Mouse (Mus musculus): ENCODE measurements around the gene Casp3. TPM values are rescaled to one million over a fixed set of nuclear protein-coding genes. Genes with fewer than 3 reads are reported as not detected.

Gene Casp3
- polyA plus RNA-seq, 1 experiment from 2014 or later = 69.4 TPM

DNA sequence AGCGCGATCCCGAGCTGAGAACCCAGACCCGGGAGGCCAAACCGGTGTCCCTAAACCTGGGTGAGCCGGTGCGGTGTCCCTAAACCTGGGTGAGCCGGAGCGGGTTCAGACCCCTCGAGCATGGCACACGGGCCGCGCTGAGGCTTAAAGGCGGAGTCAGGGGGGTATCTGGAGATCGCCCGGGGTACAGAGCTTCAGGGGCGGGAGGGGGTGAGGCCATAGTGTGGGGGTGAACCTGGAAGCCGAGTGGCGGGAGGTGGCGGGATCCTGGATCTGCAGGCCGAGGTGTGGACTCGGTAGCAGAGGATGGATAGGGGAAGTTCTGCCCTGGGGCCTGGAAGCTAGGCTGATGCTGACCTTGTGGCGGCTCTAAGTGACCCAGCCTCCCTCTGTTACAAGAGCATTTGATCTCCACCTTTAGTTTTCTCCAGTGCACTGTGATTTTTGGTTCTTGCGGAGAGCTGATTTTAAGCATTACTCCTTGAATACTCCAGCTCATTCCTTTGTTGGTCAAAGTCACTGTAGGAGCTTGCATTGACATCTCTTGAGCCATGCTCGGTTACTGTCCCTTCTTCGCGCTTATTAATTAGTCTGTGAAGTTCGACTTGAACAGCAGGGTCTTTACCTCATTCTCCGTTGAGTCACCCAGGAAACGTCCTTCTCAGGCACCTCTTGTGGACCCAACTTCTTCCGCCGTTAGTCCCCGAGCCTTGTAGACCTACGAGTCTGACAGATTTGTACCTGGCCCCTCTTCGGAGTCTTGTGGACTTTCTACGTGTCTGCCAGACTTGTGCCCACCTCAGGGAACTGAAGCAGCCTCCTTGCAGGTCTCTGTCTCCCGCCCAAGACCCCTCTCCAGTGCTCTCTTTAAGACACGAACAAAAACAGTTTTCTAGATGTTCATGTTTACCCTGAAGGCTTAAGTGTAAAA is 864 bp downstream of the Casp3 start:
- peak; percentile 71 for ATAC-seq (ENCODE audit: low FRiP score, low TSS enrichment)
- H3K4me3 ChIP-seq (ENCODE audit: low read length) = peak overlapping the region; percentile 80
- H3K27ac ChIP-seq (ENCODE audit: low read depth, low read length) = peak overlapping the region; percentile 85
- no peaks in the 10 kb centered on the region for H3K36me3 ChIP-seq (ENCODE audit: control insufficient read depth, insufficient read depth, low read length)
- H3K27me3 ChIP-seq (ENCODE audit: control insufficient read depth, insufficient read depth, low read length) = no peaks in the 10 kb centered on the region
- H3K9ac ChIP-seq (ENCODE audit: low read depth, low read length) = peak overlapping the region; percentile 82
- H3K9me3 ChIP-seq (ENCODE audit: control insufficient read depth, low read length) = no peaks in the 10 kb centered on the region
- H3K4me2 ChIP-seq (replicated peaks; ENCODE audit: low read depth, low read length) = peak overlapping the region; percentile 77
- H3K4me1 ChIP-seq (ENCODE audit: control insufficient read depth, insufficient read depth, low read length) = peaks cover 5% of the 10 kb centered on the region
- under 1% methylated on average over 38 of the region's 38 CpGs for WGBS

DNA sequence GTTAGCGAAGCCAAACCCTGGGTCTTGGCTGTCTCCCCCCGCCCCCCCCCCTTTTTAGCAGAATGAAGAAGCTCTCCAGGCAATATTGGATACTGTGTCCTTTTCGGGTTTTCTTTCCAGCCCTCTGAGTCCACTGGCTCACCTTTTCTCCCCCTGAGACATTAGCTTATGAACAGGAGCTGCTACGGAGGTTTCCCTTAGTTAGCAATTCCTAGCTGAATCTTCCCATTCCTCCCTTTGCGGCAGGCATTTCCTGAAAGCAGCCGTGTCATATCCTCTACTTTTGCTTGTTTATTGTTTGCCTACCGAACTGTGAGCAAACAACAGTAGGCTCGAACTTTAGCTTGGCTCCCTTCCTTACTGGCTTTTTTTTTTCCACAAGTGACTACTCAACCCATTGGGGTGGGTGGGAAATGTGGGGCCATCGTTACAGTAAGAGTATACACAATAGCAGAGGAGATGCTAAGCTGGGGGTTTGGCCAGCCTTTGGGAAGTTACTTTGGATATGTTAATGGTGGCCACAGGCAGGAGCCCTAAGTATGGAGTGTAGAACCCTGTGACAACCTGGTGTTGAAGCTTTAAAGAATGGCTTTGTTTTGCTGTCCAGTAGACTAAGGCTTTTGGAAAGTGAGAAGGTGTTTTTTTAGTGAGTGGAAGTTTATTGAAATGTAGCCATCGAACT is 1.7 kb downstream of the Casp3 start:
- 2% methylated on average over 10 of the region's 10 CpGs for WGBS
- Histone ChIP-seq H3K36me3 (ENCODE audit: control insufficient read depth, insufficient read depth, low read length) (no peaks in the 10 kb centered on the region), H3K4me2 (replicated peaks; ENCODE audit: low read depth, low read length) (peak overlapping the region; percentile 77), H3K27ac (ENCODE audit: low read depth, low read length) (no peak overlapping the region), H3K9me3 (ENCODE audit: control insufficient read depth, low read length) (no peaks in the 10 kb centered on the region), H3K27me3 (ENCODE audit: control insufficient read depth, insufficient read depth, low read length) (no peaks in the 10 kb centered on the region), H3K4me1 (ENCODE audit: control insufficient read depth, insufficient read depth, low read length) (peaks cover 5% of the 10 kb centered on the region), H3K9ac (ENCODE audit: low read depth, low read length) (peak overlapping the region; percentile 82), H3K4me3 (ENCODE audit: low read length) (peak overlapping the region; percentile 80)
- ATAC-seq (ENCODE audit: low FRiP score, low TSS enrichment) = no peak

DNA sequence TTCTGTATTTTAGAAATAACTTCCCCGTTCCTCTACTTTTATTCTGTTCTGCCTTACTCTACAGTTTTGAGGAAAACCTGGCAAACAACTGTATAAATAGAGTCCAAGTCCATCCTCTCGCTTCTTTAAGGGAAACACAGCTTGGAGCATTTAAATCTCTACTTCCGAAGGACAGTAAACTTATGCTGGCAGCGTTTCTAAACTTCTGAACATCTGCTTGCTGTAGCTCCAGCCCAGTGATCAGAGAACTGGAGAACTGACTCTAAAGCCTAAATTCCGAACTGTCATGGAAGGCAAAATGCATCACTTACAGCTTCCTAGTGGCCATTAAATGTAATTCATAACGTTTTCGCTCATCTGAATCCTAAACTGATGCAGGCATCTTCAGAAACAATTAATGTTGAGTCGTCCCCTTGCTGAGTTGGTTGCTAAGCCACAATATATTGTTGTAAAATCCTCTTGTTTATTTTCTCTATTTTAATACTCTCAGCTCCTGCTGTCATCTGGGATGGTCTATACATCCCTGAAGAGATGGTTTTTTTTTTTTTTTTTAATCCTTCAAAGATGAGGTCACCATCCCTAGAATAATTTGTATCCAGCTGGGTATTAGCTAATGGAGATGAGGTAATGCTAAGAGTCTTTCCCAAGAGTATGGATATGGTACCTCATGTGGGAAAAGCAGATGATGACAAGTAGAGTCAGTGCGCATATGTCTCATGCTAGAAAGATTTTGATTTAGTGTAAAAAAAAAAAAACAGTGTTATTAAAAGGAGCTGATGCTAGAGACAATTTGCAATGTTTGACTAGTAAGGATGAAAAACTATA is 5.6 kb downstream of the Casp3 start:
- H3K27ac ChIP-seq (ENCODE audit: low read depth, low read length) = no peak overlapping the region
- ATAC-seq (ENCODE audit: low FRiP score, low TSS enrichment) = no peak

GRCm38 (mm10) chr8:46625166-46625565 is 8.1 kb downstream of the Casp3 start:
- Histone ChIP-seq H3K36me3 (ENCODE audit: control insufficient read depth, insufficient read depth, low read length) (peaks cover under 1% of the 10 kb centered on the region; the same call in 1 of the 2 replicates), H3K27ac (ENCODE audit: low read depth, low read length) (no peak overlapping the region), H3K27me3 (ENCODE audit: control insufficient read depth, insufficient read depth, low read length) (no peaks in the 10 kb centered on the region), H3K4me1 (ENCODE audit: control insufficient read depth, insufficient read depth, low read length) (no peaks in the 10 kb centered on the region), H3K9me3 (ENCODE audit: control insufficient read depth, low read length) (no peaks in the 10 kb centered on the region), H3K9ac (ENCODE audit: low read depth, low read length) (no peak overlapping the region), H3K4me2 (replicated peaks; ENCODE audit: low read depth, low read length) (no peak overlapping the region), H3K4me3 (ENCODE audit: low read length) (no peak overlapping the region)
- no peak for ATAC-seq (ENCODE audit: low FRiP score, low TSS enrichment)
- 33% methylated on average over 1 of the region's 1 CpGs for WGBS

More for the DNA sequence above, 5.6 kb downstream of the Casp3 start:
- no peaks in the 10 kb centered on the region for H3K27me3 ChIP-seq (ENCODE audit: control insufficient read depth, insufficient read depth, low read length)
- WGBS = 85% methylated on average over 9 of the region's 9 CpGs
- H3K4me3 ChIP-seq (ENCODE audit: low read length) = no peak overlapping the region
- H3K4me2 ChIP-seq (replicated peaks; ENCODE audit: low read depth, low read length) = no peak overlapping the region
- no peak overlapping the region for H3K9ac ChIP-seq (ENCODE audit: low read depth, low read length)
- no peaks in the 10 kb centered on the region for H3K36me3 ChIP-seq (ENCODE audit: control insufficient read depth, insufficient read depth, low read length)
- H3K4me1 ChIP-seq (ENCODE audit: control insufficient read depth, insufficient read depth, low read length) = peaks cover 5% of the 10 kb centered on the region
- no peaks in the 10 kb centered on the region for H3K9me3 ChIP-seq (ENCODE audit: control insufficient read depth, low read length)

DNA sequence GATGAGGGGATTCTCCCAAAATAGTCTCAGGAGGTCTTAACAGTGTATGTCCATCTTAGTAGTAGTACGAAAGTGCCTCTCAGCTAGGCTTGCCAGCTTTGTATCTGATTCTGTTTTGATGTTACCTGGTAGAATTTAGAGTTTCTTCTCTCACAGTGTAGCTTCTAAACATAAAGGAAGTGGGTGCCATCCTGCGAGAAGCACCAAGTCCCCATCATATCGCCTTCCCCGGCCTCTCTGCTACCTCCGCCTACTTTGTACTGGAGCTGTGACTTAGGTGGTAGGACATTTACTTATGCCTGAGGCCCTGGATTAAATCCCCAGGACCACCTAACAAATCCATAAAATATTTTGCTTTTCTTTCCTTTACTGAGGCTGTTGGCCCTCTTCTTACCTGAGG is 9.6 kb downstream of the Casp3 start:
- no peak overlapping the region for H3K4me2 ChIP-seq (replicated peaks; ENCODE audit: low read depth, low read length)
- H3K27me3 ChIP-seq (ENCODE audit: control insufficient read depth, insufficient read depth, low read length) = no peaks in the 10 kb centered on the region
- H3K4me3 ChIP-seq (ENCODE audit: low read length) = no peak overlapping the region
- H3K36me3 ChIP-seq (ENCODE audit: control insufficient read depth, insufficient read depth, low read length) = peaks cover 7% of the 10 kb centered on the region
- no peaks in the 10 kb centered on the region for H3K9me3 ChIP-seq (ENCODE audit: control insufficient read depth, low read length)
- no peak for ATAC-seq (ENCODE audit: low FRiP score, low TSS enrichment)
- WGBS = 93% methylated on average over 5 of the region's 5 CpGs
- no peak overlapping the region for H3K9ac ChIP-seq (ENCODE audit: low read depth, low read length)
- H3K4me1 ChIP-seq (ENCODE audit: control insufficient read depth, insufficient read depth, low read length) = no peaks in the 10 kb centered on the region
- no peak overlapping the region for H3K27ac ChIP-seq (ENCODE audit: low read depth, low read length)

- no peak overlapping the region for H3K4me2 ChIP-seq (replicated peaks; ENCODE audit: low read depth, low read length)
- no peaks in the 10 kb centered on the region for H3K27me3 ChIP-seq (ENCODE audit: control insufficient read depth, insufficient read depth, low read length)
- no peak overlapping the region for H3K9ac ChIP-seq (ENCODE audit: low read depth, low read length)
- peaks cover 12% of the 10 kb centered on the region for H3K36me3 ChIP-seq (ENCODE audit: control insufficient read depth, insufficient read depth, low read length)
- no peak for ATAC-seq (ENCODE audit: low FRiP score, low TSS enrichment)
- no peaks in the 10 kb centered on the region for H3K9me3 ChIP-seq (ENCODE audit: control insufficient read depth, low read length)
- no peak overlapping the region for H3K4me3 ChIP-seq (ENCODE audit: low read length)
- WGBS = 80% methylated on average over 7 of the region's 7 CpGs
- H3K27ac ChIP-seq (ENCODE audit: low read depth, low read length) = no peak overlapping the region
- H3K4me1 ChIP-seq (ENCODE audit: control insufficient read depth, insufficient read depth, low read length) = no peaks in the 10 kb centered on the region
Measured at GRCm38 (mm10) chr8:46627881-46628280, 10.8 kb downstream of the Casp3 start.

- 92% methylated on average over 1 of the region's 1 CpGs for WGBS
- Histone ChIP-seq H3K9me3 (ENCODE audit: control insufficient read depth, low read length) (no peaks in the 10 kb centered on the region), H3K4me1 (ENCODE audit: control insufficient read depth, insufficient read depth, low read length) (no peaks in the 10 kb centered on the region), H3K4me2 (replicated peaks; ENCODE audit: low read depth, low read length) (no peak overlapping the region), H3K36me3 (ENCODE audit: control insufficient read depth, insufficient read depth, low read length) (peaks cover 20% of the 10 kb centered on the region), H3K9ac (ENCODE audit: low read depth, low read length) (no peak overlapping the region), H3K4me3 (ENCODE audit: low read length) (no peak overlapping the region), H3K27ac (ENCODE audit: low read depth, low read length) (no peak overlapping the region), H3K27me3 (ENCODE audit: control insufficient read depth, insufficient read depth, low read length) (no peaks in the 10 kb centered on the region)
- ATAC-seq (ENCODE audit: low FRiP score, low TSS enrichment) = no peak
Measured at GRCm38 (mm10) chr8:46628645-46629044, 11.6 kb downstream of the Casp3 start.

DNA sequence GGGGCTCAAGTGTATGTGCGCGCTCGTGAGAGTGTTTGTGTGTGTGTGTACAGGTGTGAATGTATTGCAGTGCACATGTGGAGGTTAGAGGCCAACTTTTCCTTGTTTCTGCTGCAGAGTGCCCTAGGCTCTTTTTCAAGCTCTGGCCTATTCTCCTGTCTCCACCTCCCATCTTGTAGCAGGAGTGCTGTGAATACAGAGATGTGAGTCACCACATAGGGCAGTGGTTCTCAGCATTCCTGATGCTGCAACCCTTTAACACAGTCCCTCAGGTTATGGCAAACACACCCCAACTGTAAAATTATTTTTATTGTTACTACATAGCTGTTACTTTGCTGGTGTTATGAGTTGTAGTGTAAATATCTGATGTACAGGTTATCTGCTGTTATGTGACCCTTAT is 13.3 kb downstream of the Casp3 start:
- H3K4me2 ChIP-seq (replicated peaks; ENCODE audit: low read depth, low read length) = no peak overlapping the region
- H3K27me3 ChIP-seq (ENCODE audit: control insufficient read depth, insufficient read depth, low read length) = no peaks in the 10 kb centered on the region
- WGBS = 97% methylated on average over 3 of the region's 3 CpGs
- H3K27ac ChIP-seq (ENCODE audit: low read depth, low read length) = no peak overlapping the region
- H3K36me3 ChIP-seq (ENCODE audit: control insufficient read depth, insufficient read depth, low read length) = peaks cover 37% of the 10 kb centered on the region
- ATAC-seq (ENCODE audit: low FRiP score, low TSS enrichment) = no peak
- no peak overlapping the region for H3K9ac ChIP-seq (ENCODE audit: low read depth, low read length)
- H3K4me3 ChIP-seq (ENCODE audit: low read length) = no peak overlapping the region
- H3K4me1 ChIP-seq (ENCODE audit: control insufficient read depth, insufficient read depth, low read length) = no peaks in the 10 kb centered on the region
- no peaks in the 10 kb centered on the region for H3K9me3 ChIP-seq (ENCODE audit: control insufficient read depth, low read length)
